Mouse (Mus musculus): ENCODE measurements at regions not wholly inside any gene's neighbourhood (a gene's known extent, or its start where the extent isn't known, plus 50 kb on each side); places are given as distances from the start of the nearest gene placed in this dataset.

DNA sequence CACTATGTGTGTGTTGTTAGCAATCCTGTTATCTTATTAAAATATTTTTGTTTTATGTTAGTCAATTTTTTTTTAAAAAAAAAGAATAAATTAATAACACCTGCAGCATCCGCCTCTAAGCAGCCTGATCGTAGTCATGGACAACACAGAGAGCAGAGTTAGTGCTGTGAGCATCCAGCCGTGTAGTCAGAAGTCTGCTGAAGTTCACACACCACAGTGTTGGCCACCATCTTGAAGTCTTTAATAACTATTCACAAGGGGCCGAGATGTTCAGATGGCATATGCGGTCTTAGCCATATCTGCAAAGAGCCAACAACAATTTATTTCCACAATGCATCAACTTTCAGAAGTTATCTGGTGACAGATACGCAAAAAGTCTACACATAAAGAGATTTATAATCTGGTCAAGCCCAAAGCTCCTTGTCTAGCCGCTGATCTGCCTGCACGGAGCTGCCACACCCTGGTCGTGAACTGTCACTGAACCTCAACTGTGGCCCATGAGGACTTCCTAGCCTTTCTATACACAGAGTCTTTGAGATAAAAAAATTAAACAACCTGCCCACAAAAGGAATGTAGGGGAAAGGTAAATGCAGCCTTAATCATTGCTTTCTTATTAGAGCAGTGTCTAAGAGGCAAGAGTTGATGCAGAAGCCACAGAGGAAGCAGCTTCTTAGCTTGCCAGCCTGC is 183.4 kb upstream of the Zfp703 start:
- ATAC-seq (ENCODE audit: low FRiP score, low read depth) (no peak), DNase-seq (ENCODE audit: low spot score) (no peak)
- no peak for TF ChIP-seq POLR2A (IDR thresholded peaks at IDR 0.05; ENCODE audit: borderline replicate concordance, extremely low read depth, insufficient read depth, insufficient read length)
- Histone ChIP-seq H3K4me3 (replicated peaks; ENCODE audit: low read length) (no peak overlapping the region), H3K27ac (replicated peaks; ENCODE audit: low read depth, low read length) (no peak overlapping the region), H3K4me2 (replicated peaks; ENCODE audit: low read depth, low read length, severe bottlenecking) (no peak overlapping the region), H3K36me3 (ENCODE audit: control insufficient read depth, insufficient read depth, low read length) (no peaks in the 10 kb centered on the region), H3K9me3 (ENCODE audit: control insufficient read depth, low read length) (no peaks in the 10 kb centered on the region), H3K4me1 (ENCODE audit: control insufficient read depth, insufficient read depth, low read length) (no peaks in the 10 kb centered on the region), H3K27me3 (ENCODE audit: control insufficient read depth, insufficient read depth, low read length) (no peaks in the 10 kb centered on the region), H3K9ac (ENCODE audit: low read depth, low read length, severe bottlenecking) (no peak overlapping the region)
- 79% methylated on average over 9 of the region's 9 CpGs for WGBS

DNA sequence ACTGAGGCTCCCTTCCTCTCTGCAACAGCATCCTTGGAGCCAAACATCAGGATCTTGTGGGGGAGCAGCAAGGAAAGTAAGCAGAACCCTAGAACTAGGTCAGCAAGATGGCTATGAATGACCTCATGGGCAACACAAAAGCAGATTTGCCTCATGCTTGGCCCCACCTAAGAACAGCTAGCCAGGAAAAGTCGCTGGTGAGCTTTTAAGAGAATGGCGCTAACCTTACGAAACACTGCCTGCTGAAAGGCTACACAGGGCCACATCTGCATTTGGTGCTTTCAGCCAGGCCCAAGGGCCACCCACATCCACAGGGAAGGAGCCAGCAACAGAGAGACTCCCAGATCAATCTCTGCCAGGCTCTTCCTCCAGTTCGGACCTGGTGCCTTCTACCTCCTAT is 182.7 kb upstream of the Zfp703 start:
- Histone ChIP-seq H3K27me3 (ENCODE audit: control insufficient read depth, insufficient read depth, low read length) (no peaks in the 10 kb centered on the region), H3K27ac (replicated peaks; ENCODE audit: low read depth, low read length) (no peak overlapping the region), H3K4me3 (replicated peaks; ENCODE audit: low read length) (no peak overlapping the region), H3K4me2 (replicated peaks; ENCODE audit: low read depth, low read length, severe bottlenecking) (no peak overlapping the region), H3K9ac (ENCODE audit: low read depth, low read length, severe bottlenecking) (no peak overlapping the region), H3K36me3 (ENCODE audit: control insufficient read depth, insufficient read depth, low read length) (no peaks in the 10 kb centered on the region), H3K4me1 (ENCODE audit: control insufficient read depth, insufficient read depth, low read length) (no peaks in the 10 kb centered on the region), H3K9me3 (ENCODE audit: control insufficient read depth, low read length) (no peaks in the 10 kb centered on the region)
- ATAC-seq (ENCODE audit: low FRiP score, low read depth): no peak
- TF ChIP-seq POLR2A (IDR thresholded peaks at IDR 0.05; ENCODE audit: borderline replicate concordance, extremely low read depth, insufficient read depth, insufficient read length): no peak
- WGBS: 65% methylated on average over 4 of the region's 4 CpGs
- DNase-seq (ENCODE audit: low spot score): no peak

DNA sequence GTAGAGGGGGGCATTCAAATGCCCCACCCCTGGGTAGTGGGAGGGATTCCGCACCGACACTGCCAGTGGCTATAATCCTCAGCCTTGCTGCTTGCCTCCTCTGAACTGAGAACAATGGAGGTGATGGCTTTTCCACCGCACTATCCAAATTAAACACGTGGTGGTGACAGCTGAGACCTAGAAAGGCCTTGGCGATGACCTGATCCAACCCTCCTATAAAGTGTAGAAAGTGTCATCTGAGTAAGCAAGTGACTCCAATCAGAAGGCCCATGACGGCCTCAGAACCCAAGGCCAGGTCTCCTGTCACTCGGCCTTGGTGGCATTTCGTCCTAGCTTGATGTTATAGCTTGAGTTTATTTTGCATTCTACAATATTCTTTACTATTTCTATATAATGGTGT is 181.5 kb upstream of the Zfp703 start:
- no peak for TF ChIP-seq POLR2A (IDR thresholded peaks at IDR 0.05; ENCODE audit: borderline replicate concordance, extremely low read depth, insufficient read depth, insufficient read length)
- no peak for ATAC-seq (ENCODE audit: low FRiP score, low read depth)
- H3K4me3 ChIP-seq (replicated peaks; ENCODE audit: low read length): no peak overlapping the region
- no peaks in the 10 kb centered on the region for H3K36me3 ChIP-seq (ENCODE audit: control insufficient read depth, insufficient read depth, low read length)
- no peaks in the 10 kb centered on the region for H3K9me3 ChIP-seq (ENCODE audit: control insufficient read depth, low read length)
- H3K4me2 ChIP-seq (replicated peaks; ENCODE audit: low read depth, low read length, severe bottlenecking): no peak overlapping the region
- no peaks in the 10 kb centered on the region for H3K4me1 ChIP-seq (ENCODE audit: control insufficient read depth, insufficient read depth, low read length)
- H3K27me3 ChIP-seq (ENCODE audit: control insufficient read depth, insufficient read depth, low read length): no peaks in the 10 kb centered on the region
- no peak for DNase-seq (ENCODE audit: low spot score)
- H3K9ac ChIP-seq (ENCODE audit: low read depth, low read length, severe bottlenecking): no peak overlapping the region
- WGBS: 86% methylated on average over 8 of the region's 8 CpGs
- H3K27ac ChIP-seq (replicated peaks; ENCODE audit: low read depth, low read length): no peak overlapping the region

DNA sequence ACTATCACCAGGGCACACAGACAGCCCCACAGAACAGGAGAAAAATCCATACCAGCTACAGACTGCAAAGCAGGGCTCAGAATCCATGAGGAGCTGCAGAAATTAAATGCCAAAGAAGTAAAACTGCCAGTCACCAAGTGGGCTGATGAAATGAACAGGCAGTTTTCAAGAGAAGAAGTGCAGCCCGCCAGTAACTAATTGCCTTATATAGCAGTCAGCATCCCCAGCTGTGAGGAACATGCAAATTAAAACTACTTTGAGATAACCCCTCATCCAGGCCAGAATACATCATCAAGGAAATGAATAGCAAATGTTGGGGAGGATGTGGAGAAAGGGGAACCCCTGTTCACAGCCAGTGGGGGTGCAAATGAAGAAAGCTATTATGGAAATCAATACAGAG is 177.3 kb upstream of the Zfp703 start:
- Histone ChIP-seq H3K27ac (replicated peaks; ENCODE audit: low read depth, low read length) (no peak overlapping the region), H3K4me1 (ENCODE audit: control insufficient read depth, insufficient read depth, low read length) (peaks cover 5% of the 10 kb centered on the region), H3K9ac (ENCODE audit: low read depth, low read length, severe bottlenecking) (no peak overlapping the region), H3K4me3 (replicated peaks; ENCODE audit: low read length) (no peak overlapping the region), H3K4me2 (replicated peaks; ENCODE audit: low read depth, low read length, severe bottlenecking) (no peak overlapping the region), H3K36me3 (ENCODE audit: control insufficient read depth, insufficient read depth, low read length) (no peaks in the 10 kb centered on the region), H3K27me3 (ENCODE audit: control insufficient read depth, insufficient read depth, low read length) (no peaks in the 10 kb centered on the region), H3K9me3 (ENCODE audit: control insufficient read depth, low read length) (no peaks in the 10 kb centered on the region)
- 32% methylated on average over 1 of the region's 1 CpGs for WGBS
- TF ChIP-seq POLR2A (IDR thresholded peaks at IDR 0.05; ENCODE audit: borderline replicate concordance, extremely low read depth, insufficient read depth, insufficient read length): no peak
- DNase-seq (ENCODE audit: low spot score) (no peak), ATAC-seq (ENCODE audit: low FRiP score, low read depth) (no peak)

DNA sequence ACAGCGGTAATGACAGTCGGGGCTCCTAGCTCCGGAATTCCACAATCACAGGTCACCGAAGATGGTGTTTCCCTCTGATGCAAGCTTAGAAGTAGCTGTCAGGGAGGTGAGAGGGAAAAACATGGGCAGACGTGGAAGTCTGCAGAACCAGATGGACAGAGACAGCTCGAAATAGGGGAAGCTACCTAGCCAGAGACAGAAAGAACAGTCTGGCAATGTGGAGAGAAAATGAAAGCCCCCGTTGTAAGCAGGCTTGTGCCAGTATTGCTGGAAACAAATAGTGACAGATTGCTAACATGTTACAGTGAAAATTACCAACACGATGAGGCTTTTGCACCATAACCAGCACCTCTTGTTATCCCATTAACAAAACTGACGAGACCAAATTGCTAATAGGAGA is 173.0 kb upstream of the Zfp703 start:
- no peaks in the 10 kb centered on the region for H3K27me3 ChIP-seq (ENCODE audit: control insufficient read depth, insufficient read depth, low read length)
- no peaks in the 10 kb centered on the region for H3K36me3 ChIP-seq (ENCODE audit: control insufficient read depth, insufficient read depth, low read length)
- peaks cover 34% of the 10 kb centered on the region for H3K4me1 ChIP-seq (ENCODE audit: control insufficient read depth, insufficient read depth, low read length)
- 45% methylated on average over 9 of the region's 9 CpGs for WGBS
- H3K4me2 ChIP-seq (replicated peaks; ENCODE audit: low read depth, low read length, severe bottlenecking): no peak overlapping the region
- ATAC-seq (ENCODE audit: low FRiP score, low read depth): no peak
- no peak overlapping the region for H3K9ac ChIP-seq (ENCODE audit: low read depth, low read length, severe bottlenecking)
- no peak for DNase-seq (ENCODE audit: low spot score)
- H3K4me3 ChIP-seq (replicated peaks; ENCODE audit: low read length): no peak overlapping the region
- no peak for TF ChIP-seq POLR2A (IDR thresholded peaks at IDR 0.05; ENCODE audit: borderline replicate concordance, extremely low read depth, insufficient read depth, insufficient read length)
- no peak overlapping the region for H3K27ac ChIP-seq (replicated peaks; ENCODE audit: low read depth, low read length)
- no peaks in the 10 kb centered on the region for H3K9me3 ChIP-seq (ENCODE audit: control insufficient read depth, low read length)
